Comparison of ENCODE assay signal across 9 mouse cellular contexts in genomic region chr10:11344536-11345468, GRCm38 (mm10). TPM values are rescaled to one million over a fixed set of nuclear protein-coding genes. Genes with fewer than 3 reads are reported as not detected.
DNase-seq lines count a peak whose midpoint lies in the region; ATAC-seq lines count a peak whose summit lies in the region.
"Had no signal": no experiment of that assay in that cellular context is flagged by ENCODE, and none has a peak within 500 bp of the region (broad histone marks: within the 10 kb centered on the region; RNA-seq: fewer than 3 reads in every experiment).

No protein-coding gene starts in this region.

- no peaks in the 10 kb centered on the region for H3K36me3 ChIP-seq in neural tube, embryonic 12.5 days
- H3K36me3 ChIP-seq in liver, embryonic 12.5 days, result no peaks in the 10 kb centered on the region
- H3K36me3 ChIP-seq in neural tube, embryonic 15.5 days, result no peaks in the 10 kb centered on the region

- no peaks in the 10 kb centered on the region for H3K27me3 ChIP-seq in neural tube, embryonic 12.5 days (replicated peaks)
- H3K27me3 ChIP-seq in liver, embryonic 12.5 days (replicated peaks), result no peaks in the 10 kb centered on the region
- H3K27me3 ChIP-seq in neural tube, embryonic 15.5 days (replicated peaks), result no peaks in the 10 kb centered on the region

- peak; percentile 6 for DNase-seq in gastrocnemius, adult 18-20 months (ENCODE audit: low spot score)
- DNase-seq in gastrocnemius, postnatal 25 days, result no peak
- DNase-seq in neural tube, embryonic 10.5 days (ENCODE audit: extremely low spot score, low spot score), result no peak
- DNase-seq in frontal cortex, adult 2 months (ENCODE audit: extremely low spot score in 1 of 2, low spot score in 1 of 2), result no peak
- no peak for DNase-seq in layer of hippocampus, postnatal 14 days (ENCODE audit: low spot score in 2 of 2)
- DNase-seq: kidney, postnatal 36 days had no signal

- no peaks in the 10 kb centered on the region; the same call in 1 of the 2 replicates for H3K9me3 ChIP-seq in neural tube, embryonic 12.5 days
- H3K9me3 ChIP-seq in liver, embryonic 12.5 days (replicated peaks), result no peaks in the 10 kb centered on the region
- no peaks in the 10 kb centered on the region; the same call in 1 of the 2 replicates for H3K9me3 ChIP-seq in neural tube, embryonic 15.5 days (replicated peaks)

- H3K4me3 ChIP-seq in neural tube, embryonic 12.5 days, result no peak overlapping the region
- H3K4me3 ChIP-seq in liver, embryonic 12.5 days, result no peak overlapping the region
- no peak overlapping the region for H3K4me3 ChIP-seq in neural tube, embryonic 15.5 days (replicated peaks)

- no peak for ATAC-seq in neural tube, embryonic 12.5 days (ENCODE audit: low FRiP score, low read depth)
- ATAC-seq in liver, embryonic 12.5 days, result no peak
- no peak for ATAC-seq in neural tube, embryonic 15.5 days (ENCODE audit: low FRiP score)

- no peak overlapping the region for H3K9ac ChIP-seq in neural tube, embryonic 12.5 days
- no peak overlapping the region for H3K9ac ChIP-seq in liver, embryonic 12.5 days
- H3K9ac ChIP-seq in neural tube, embryonic 15.5 days (replicated peaks), result no peak overlapping the region

- no peak overlapping the region for H3K27ac ChIP-seq in neural tube, embryonic 12.5 days
- H3K27ac ChIP-seq in liver, embryonic 12.5 days, result no peak overlapping the region
- no peak overlapping the region for H3K27ac ChIP-seq in neural tube, embryonic 15.5 days (replicated peaks)

- 85% methylated on average over 18 of the region's 18 CpGs for WGBS in neural tube, embryonic 12.5 days
- WGBS in liver, embryonic 12.5 days (ENCODE audit: insufficient replicate concordance), result 65% methylated on average over 18 of the region's 18 CpGs
- 82% methylated on average over 18 of the region's 18 CpGs for WGBS in neural tube, embryonic 15.5 days

- H3K4me2 ChIP-seq in neural tube, embryonic 12.5 days (replicated peaks), result peak overlapping the region; percentile 65; the same call in 1 of the 2 replicates
- H3K4me2 ChIP-seq in liver, embryonic 12.5 days, result peak overlapping the region; percentile 92
- peak overlapping the region; percentile 63 for H3K4me2 ChIP-seq in neural tube, embryonic 15.5 days

- no peaks in the 10 kb centered on the region for H3K4me1 ChIP-seq in neural tube, embryonic 12.5 days
- H3K4me1 ChIP-seq in liver, embryonic 12.5 days, result peaks cover 19% of the 10 kb centered on the region
- peaks cover 14% of the 10 kb centered on the region for H3K4me1 ChIP-seq in neural tube, embryonic 15.5 days

RNA-seq across cellular contexts. Expression of gene Epm2a, which starts 1.6 kb away (rescaled TPM):
- 10 to 100 TPM; 96.2 to 97.8 TPM for total RNA-seq in gastrocnemius, adult 18-20 months (2021)
- total RNA-seq in gastrocnemius, postnatal 25 days (2021), result 10 to 100 TPM; 58.6 to 69.4 TPM
- polyA plus RNA-seq in neural tube, embryonic 12.5 days (2016; fragmentation: Nextera tagmentation; extraction: Ambion mirVana), result 1.1 and 1.7 TPM in 2 replicates
- polyA plus RNA-seq in liver, embryonic 12.5 days (2016; fragmentation: Nextera tagmentation; extraction: Ambion mirVana), result 0.13 and 0.43 TPM in 2 replicates
- polyA plus RNA-seq in neural tube, embryonic 15.5 days (2015; fragmentation: Nextera tagmentation; extraction: Ambion mirVana), result 1.00 and 1.5 TPM in 2 replicates
- polyA plus RNA-seq in frontal cortex, adult 2 months (2012; rRNA removed), result 22.6 and 24.7 TPM in 2 replicates
- 10 to 100 TPM; 25.0 to 30.6 TPM for total RNA-seq in layer of hippocampus, postnatal 14 days (2021)
